Mouse (Mus musculus): ENCODE data around the gene Sema4d. TPM values are rescaled to one million over a fixed set of nuclear protein-coding genes. Genes with fewer than 3 reads are reported as not detected.
"Not testable (repeated sequence)": the region's sequence is repeated elsewhere in the genome, so short reads cannot be mapped to it uniquely, and the experiment has no call there.

The Sema4d gene
- polyA plus RNA-seq, 1 experiment from 2014 or later = 90.3 TPM

- Histone ChIP-seq H3K4me3 (ENCODE audit: inconsistent target) (no peak overlapping the region), H3K27ac (no peak overlapping the region), H3K79me2 (ENCODE audit: inconsistent target) (no peaks in the 10 kb centered on the region), H3K36me3 (ENCODE audit: inconsistent target) (peaks cover 29% of the 10 kb centered on the region)
- WGBS (ENCODE audit: missing documents) = 95% methylated on average over 6 of the region's 6 CpGs
These were observed 96.1 kb downstream of the Sema4d start for GRCm38 (mm10) chr13:51697455-51697854.

- H3K4me3 ChIP-seq (ENCODE audit: inconsistent target) = no peak overlapping the region
- no peaks in the 10 kb centered on the region for H3K79me2 ChIP-seq (ENCODE audit: inconsistent target)
- H3K36me3 ChIP-seq (ENCODE audit: inconsistent target) = peaks cover 19% of the 10 kb centered on the region
- no peak overlapping the region for H3K27ac ChIP-seq
These were observed 97.1 kb downstream of the Sema4d start for GRCm38 (mm10) chr13:51696481-51696880.

- Histone ChIP-seq H3K27ac (no peak overlapping the region), H3K36me3 (ENCODE audit: inconsistent target) (peaks cover 32% of the 10 kb centered on the region; the same call in 1 of the 2 replicates), H3K79me2 (ENCODE audit: inconsistent target) (no peaks in the 10 kb centered on the region), H3K4me3 (ENCODE audit: inconsistent target) (no peak overlapping the region)
- 65% methylated on average over 3 of the region's 3 CpGs for WGBS (ENCODE audit: missing documents)
These were observed 104.9 kb downstream of the Sema4d start for GRCm38 (mm10) chr13:51688688-51689087.

GRCm38 (mm10) chr13:51686966-51687365 is 106.6 kb downstream of the Sema4d start:
- 90% methylated on average over 5 of the region's 5 CpGs for WGBS (ENCODE audit: missing documents)
- Histone ChIP-seq H3K79me2 (ENCODE audit: inconsistent target) (no peaks in the 10 kb centered on the region), H3K4me3 (ENCODE audit: inconsistent target) (no peak overlapping the region), H3K36me3 (ENCODE audit: inconsistent target) (peaks cover 48% of the 10 kb centered on the region), H3K27ac (no peak overlapping the region)

GRCm38 (mm10) chr13:51685290-51685966 is 108.1 kb downstream of the Sema4d start:
- Histone ChIP-seq H3K27ac (no peak overlapping the region), H3K36me3 (ENCODE audit: inconsistent target) (peaks cover 61% of the 10 kb centered on the region), H3K79me2 (ENCODE audit: inconsistent target) (no peaks in the 10 kb centered on the region), H3K4me3 (ENCODE audit: inconsistent target) (no peak overlapping the region)
- WGBS (ENCODE audit: missing documents) = 89% methylated on average over 7 of the region's 7 CpGs

- Histone ChIP-seq H3K4me3 (ENCODE audit: inconsistent target) (no peak overlapping the region), H3K36me3 (ENCODE audit: inconsistent target) (peaks cover 85% of the 10 kb centered on the region), H3K27ac (no peak overlapping the region), H3K79me2 (ENCODE audit: inconsistent target) (no peaks in the 10 kb centered on the region)
- WGBS (ENCODE audit: missing documents) = 88% methylated on average over 8 of the region's 8 CpGs
These were observed 111.9 kb downstream of the Sema4d start for GRCm38 (mm10) chr13:51681634-51682033.

- Histone ChIP-seq H3K27ac (no peak overlapping the region), H3K4me3 (ENCODE audit: inconsistent target) (no peak overlapping the region), H3K36me3 (ENCODE audit: inconsistent target) (peaks cover 91% of the 10 kb centered on the region), H3K79me2 (ENCODE audit: inconsistent target) (no peaks in the 10 kb centered on the region)
- WGBS (ENCODE audit: missing documents) = 93% methylated on average over 5 of the region's 5 CpGs
These were observed 112.5 kb downstream of the Sema4d start for GRCm38 (mm10) chr13:51681076-51681475.

- no peak overlapping the region for H3K27ac ChIP-seq
- 98% methylated on average over 4 of the region's 4 CpGs for WGBS (ENCODE audit: missing documents)
- H3K36me3 ChIP-seq (ENCODE audit: inconsistent target) = peaks cover 92% of the 10 kb centered on the region
- no peak overlapping the region for H3K4me3 ChIP-seq (ENCODE audit: inconsistent target)
- no peaks in the 10 kb centered on the region for H3K79me2 ChIP-seq (ENCODE audit: inconsistent target)
These were observed 114.2 kb downstream of the Sema4d start for GRCm38 (mm10) chr13:51679332-51679731.

- 98% methylated on average over 6 of the region's 6 CpGs for WGBS (ENCODE audit: missing documents)
- no peak overlapping the region for H3K27ac ChIP-seq
- peaks cover 93% of the 10 kb centered on the region for H3K36me3 ChIP-seq (ENCODE audit: inconsistent target)
These were observed 114.9 kb downstream of the Sema4d start for GRCm38 (mm10) chr13:51678687-51679086.

GRCm38 (mm10) chr13:51677630-51678185 is 115.8 kb downstream of the Sema4d start:
- H3K79me2 ChIP-seq (ENCODE audit: inconsistent target) = no peaks in the 10 kb centered on the region
- no peak overlapping the region for H3K27ac ChIP-seq
- no peak overlapping the region for H3K4me3 ChIP-seq (ENCODE audit: inconsistent target)
- WGBS (ENCODE audit: missing documents) = 92% methylated on average over 7 of the region's 7 CpGs
- peaks cover 92% of the 10 kb centered on the region for H3K36me3 ChIP-seq (ENCODE audit: inconsistent target)

More at GRCm38 (mm10) chr13:51678687-51679086, 114.9 kb downstream of the Sema4d start:
- Histone ChIP-seq H3K4me3 (ENCODE audit: inconsistent target) (no peak overlapping the region), H3K79me2 (ENCODE audit: inconsistent target) (no peaks in the 10 kb centered on the region)

GRCm38 (mm10) chr13:51677041-51677440 is 116.5 kb downstream of the Sema4d start:
- Histone ChIP-seq H3K79me2 (ENCODE audit: inconsistent target) (no peaks in the 10 kb centered on the region), H3K4me3 (ENCODE audit: inconsistent target) (no peak overlapping the region), H3K36me3 (ENCODE audit: inconsistent target) (peaks cover 87% of the 10 kb centered on the region), H3K27ac (no peak overlapping the region)
- WGBS (ENCODE audit: missing documents) = 82% methylated on average over 12 of the region's 12 CpGs

- no peak overlapping the region for H3K4me3 ChIP-seq (ENCODE audit: inconsistent target)
- no peak overlapping the region for H3K27ac ChIP-seq
- peaks cover 86% of the 10 kb centered on the region for H3K36me3 ChIP-seq (ENCODE audit: inconsistent target)
- WGBS (ENCODE audit: missing documents) = 94% methylated on average over 4 of the region's 4 CpGs
- no peaks in the 10 kb centered on the region for H3K79me2 ChIP-seq (ENCODE audit: inconsistent target)
These were observed 116.9 kb downstream of the Sema4d start for GRCm38 (mm10) chr13:51676641-51677040.

GRCm38 (mm10) chr13:51668195-51668594 is 125.4 kb downstream of the Sema4d start:
- not testable (repeated sequence) for H3K4me3 ChIP-seq (ENCODE audit: inconsistent target); H3K27ac ChIP-seq; H3K79me2 ChIP-seq (ENCODE audit: inconsistent target)
- peaks cover 73% of the 10 kb centered on the region for H3K36me3 ChIP-seq (ENCODE audit: inconsistent target)
- 95% methylated on average over 12 of the region's 12 CpGs for WGBS (ENCODE audit: missing documents)

GRCm38 (mm10) chr13:51663561-51663960 is 130.0 kb downstream of the Sema4d start:
- H3K36me3 ChIP-seq (ENCODE audit: inconsistent target) = peaks cover 85% of the 10 kb centered on the region
- WGBS (ENCODE audit: missing documents) = 100% methylated on average over 2 of the region's 2 CpGs
- no peaks in the 10 kb centered on the region for H3K79me2 ChIP-seq (ENCODE audit: inconsistent target)
- H3K27ac ChIP-seq = no peak overlapping the region
- H3K4me3 ChIP-seq (ENCODE audit: inconsistent target) = no peak overlapping the region

GRCm38 (mm10) chr13:51659573-51659972 is 134.0 kb downstream of the Sema4d start:
- Histone ChIP-seq H3K36me3 (ENCODE audit: inconsistent target) (peaks cover 88% of the 10 kb centered on the region), H3K79me2 (ENCODE audit: inconsistent target) (no peaks in the 10 kb centered on the region; the same call in 1 of the 2 replicates), H3K27ac (no peak overlapping the region), H3K4me3 (ENCODE audit: inconsistent target) (no peak overlapping the region)
- 100% methylated on average over 5 of the region's 7 CpGs for WGBS (ENCODE audit: missing documents)

All from macrophage (primary cell).